Comparison of ENCODE assay signal across 8 mouse cellular contexts in genomic region chr7:45919083-45919671, GRCm38 (mm10). TPM values are rescaled to one million over a fixed set of nuclear protein-coding genes. Genes with fewer than 3 reads are reported as not detected.
DNase-seq lines count a peak whose midpoint lies in the region; ATAC-seq lines count a peak whose summit lies in the region.

No protein-coding gene starts in this region.

- DNase-seq in intestine, embryonic 14.5 days (ENCODE audit: low spot score), result no peak
- peak; percentile 29 for DNase-seq in CD4-positive helper T cell, adult 2 months (ENCODE audit: low read depth, low spot score)
- DNase-seq in left cerebral cortex, postnatal 4 days, result no peak
- no peak for DNase-seq in yolk sac, embryonic 10.5 days (ENCODE audit: low spot score)

- H3K4me1 ChIP-seq in intestine, embryonic 14.5 days (replicated peaks; ENCODE audit: control insufficient read depth, insufficient read depth, low read length), result peaks cover 64% of the 10 kb centered on the region
- H3K4me1 ChIP-seq in intestine, embryonic 16.5 days (ENCODE audit: control insufficient read depth, insufficient read depth, low read length), result peaks cover 56% of the 10 kb centered on the region
- peaks cover 59% of the 10 kb centered on the region for H3K4me1 ChIP-seq in embryonic facial prominence, embryonic 12.5 days
- peaks cover 59% of the 10 kb centered on the region for H3K4me1 ChIP-seq in liver, embryonic 16.5 days (ENCODE audit: control insufficient read depth, low read depth, low read length)
- peaks cover 41% of the 10 kb centered on the region for H3K4me1 ChIP-seq in forebrain, embryonic 15.5 days

- no peak overlapping the region for H3K4me3 ChIP-seq in intestine, embryonic 14.5 days (ENCODE audit: low read depth, low read length)
- no peak overlapping the region for H3K4me3 ChIP-seq in intestine, embryonic 16.5 days (ENCODE audit: low read length)
- no peak overlapping the region for H3K4me3 ChIP-seq in embryonic facial prominence, embryonic 12.5 days
- H3K4me3 ChIP-seq in liver, embryonic 16.5 days (ENCODE audit: low read depth, low read length), result no peak overlapping the region
- H3K4me3 ChIP-seq in forebrain, embryonic 15.5 days, result no peak overlapping the region

- no peaks in the 10 kb centered on the region for H3K27me3 ChIP-seq in intestine, embryonic 14.5 days (replicated peaks; ENCODE audit: control insufficient read depth, insufficient read depth, low read length)
- no peaks in the 10 kb centered on the region for H3K27me3 ChIP-seq in intestine, embryonic 16.5 days (replicated peaks; ENCODE audit: control insufficient read depth, insufficient read depth, low read length)
- no peaks in the 10 kb centered on the region for H3K27me3 ChIP-seq in embryonic facial prominence, embryonic 12.5 days
- no peaks in the 10 kb centered on the region for H3K27me3 ChIP-seq in liver, embryonic 16.5 days (ENCODE audit: control insufficient read depth, insufficient read depth, low read depth, low read length)
- no peaks in the 10 kb centered on the region for H3K27me3 ChIP-seq in forebrain, embryonic 15.5 days

- intact Hi-C loops in left cerebral cortex, postnatal 4 days (cut with DNase I), result no loop called here

- no peak overlapping the region for H3K27ac ChIP-seq in intestine, embryonic 14.5 days (ENCODE audit: low read depth)
- H3K27ac ChIP-seq in intestine, embryonic 16.5 days (ENCODE audit: low read length), result no peak overlapping the region
- H3K27ac ChIP-seq in embryonic facial prominence, embryonic 12.5 days, result no peak overlapping the region
- H3K27ac ChIP-seq in liver, embryonic 16.5 days (ENCODE audit: low read length), result no peak overlapping the region
- H3K27ac ChIP-seq in forebrain, embryonic 15.5 days (replicated peaks), result no peak overlapping the region

- no peak overlapping the region for H3K9ac ChIP-seq in intestine, embryonic 14.5 days (ENCODE audit: low read length)
- H3K9ac ChIP-seq in intestine, embryonic 16.5 days (ENCODE audit: low read depth, low read length), result no peak overlapping the region
- no peak overlapping the region for H3K9ac ChIP-seq in embryonic facial prominence, embryonic 12.5 days
- no peak overlapping the region for H3K9ac ChIP-seq in liver, embryonic 16.5 days (ENCODE audit: low read depth, low read length)
- no peak overlapping the region for H3K9ac ChIP-seq in forebrain, embryonic 15.5 days (replicated peaks)

- peak overlapping the region; percentile 60 for H3K4me2 ChIP-seq in intestine, embryonic 14.5 days (ENCODE audit: low read length)
- no peak overlapping the region for H3K4me2 ChIP-seq in intestine, embryonic 16.5 days (ENCODE audit: low read depth, low read length)
- H3K4me2 ChIP-seq in embryonic facial prominence, embryonic 12.5 days (replicated peaks), result peak overlapping the region; percentile 45; the same call in 1 of the 2 replicates
- 0 out of 2 replicates have a peak overlapping the region, but pooled peaks have one; percentile 69 for H3K4me2 ChIP-seq in liver, embryonic 16.5 days (ENCODE audit: low read depth, low read length)
- H3K4me2 ChIP-seq in forebrain, embryonic 15.5 days (replicated peaks), result no peak overlapping the region

- peaks cover 9% of the 10 kb centered on the region; the same call in 1 of the 2 replicates for H3K36me3 ChIP-seq in intestine, embryonic 14.5 days (ENCODE audit: control insufficient read depth, insufficient read depth, low read length)
- H3K36me3 ChIP-seq in intestine, embryonic 16.5 days (ENCODE audit: control insufficient read depth, insufficient read depth, low read length), result no peaks in the 10 kb centered on the region
- peaks cover 3% of the 10 kb centered on the region; the same call in 1 of the 2 replicates for H3K36me3 ChIP-seq in embryonic facial prominence, embryonic 12.5 days
- H3K36me3 ChIP-seq in liver, embryonic 16.5 days (ENCODE audit: control insufficient read depth, insufficient read depth), result no peaks in the 10 kb centered on the region
- H3K36me3 ChIP-seq in forebrain, embryonic 15.5 days, result no peaks in the 10 kb centered on the region

- WGBS in intestine, embryonic 14.5 days, result 74% methylated on average over 14 of the region's 14 CpGs
- WGBS in intestine, embryonic 16.5 days, result 74% methylated on average over 14 of the region's 14 CpGs
- WGBS in embryonic facial prominence, embryonic 12.5 days, result 69% methylated on average over 14 of the region's 14 CpGs
- WGBS in liver, embryonic 16.5 days (ENCODE audit: insufficient replicate concordance), result 72% methylated on average over 14 of the region's 14 CpGs
- WGBS in forebrain, embryonic 15.5 days, result 63% methylated on average over 14 of the region's 14 CpGs

- H3K9me3 ChIP-seq in intestine, embryonic 14.5 days (ENCODE audit: control insufficient read depth, low read length), result no peaks in the 10 kb centered on the region
- no peaks in the 10 kb centered on the region for H3K9me3 ChIP-seq in intestine, embryonic 16.5 days (ENCODE audit: control insufficient read depth, low read length)
- no peaks in the 10 kb centered on the region for H3K9me3 ChIP-seq in embryonic facial prominence, embryonic 12.5 days
- H3K9me3 ChIP-seq in liver, embryonic 16.5 days (replicated peaks; ENCODE audit: control insufficient read depth, low read length), result no peaks in the 10 kb centered on the region
- no peaks in the 10 kb centered on the region for H3K9me3 ChIP-seq in forebrain, embryonic 15.5 days

- ATAC-seq in intestine, embryonic 14.5 days (replicated peaks; ENCODE audit: low FRiP score, low TSS enrichment, low read depth), result no peak
- ATAC-seq in intestine, embryonic 16.5 days, result no peak
- no peak for ATAC-seq in embryonic facial prominence, embryonic 12.5 days (ENCODE audit: insufficient number of reproducible peaks, insufficient read depth, low FRiP score, low TSS enrichment)
- ATAC-seq in liver, embryonic 16.5 days (ENCODE audit: low read depth), result no peak
- no peak for ATAC-seq in forebrain, embryonic 15.5 days (replicated peaks)

RNA-seq across cellular contexts. Expression of gene Emp3, which starts 2.0 kb away (rescaled TPM):
- 204 and 220 TPM in 2 replicates for polyA plus RNA-seq in intestine, embryonic 14.5 days (2014; fragmentation: Nextera tagmentation; extraction: Ambion mirVana)
- 128 and 147 TPM in 2 replicates for polyA plus RNA-seq in intestine, embryonic 16.5 days (2015; fragmentation: Nextera tagmentation; extraction: Ambion mirVana)
- 78.5 and 84.9 TPM in 2 replicates for polyA plus RNA-seq in embryonic facial prominence, embryonic 12.5 days (2016; fragmentation: Nextera tagmentation; extraction: Ambion mirVana)
- polyA plus RNA-seq in liver, embryonic 16.5 days (2015; fragmentation: Nextera tagmentation; extraction: Ambion mirVana), result 55.5 and 56.5 TPM in 2 replicates
- total RNA-seq in left cerebral cortex, postnatal 4 days (2021), result 10 to 100 TPM in 1 of 2 experiments, 1 to 10 TPM in 1; 6.9 to 13.4 TPM
- 17.2 and 18.5 TPM in 2 replicates for polyA plus RNA-seq in forebrain, embryonic 15.5 days (2015; fragmentation: Nextera tagmentation; extraction: Ambion mirVana)

RNA-seq across cellular contexts. Expression of gene Ccdc114, which starts 4.7 kb away (rescaled TPM):
- 3.5 and 4.3 TPM in 2 replicates for polyA plus RNA-seq in intestine, embryonic 14.5 days (2014; fragmentation: Nextera tagmentation; extraction: Ambion mirVana)
- polyA plus RNA-seq in intestine, embryonic 16.5 days (2015; fragmentation: Nextera tagmentation; extraction: Ambion mirVana), result 4.0 and 4.3 TPM in 2 replicates
- 3.8 and 4.2 TPM in 2 replicates for polyA plus RNA-seq in embryonic facial prominence, embryonic 12.5 days (2016; fragmentation: Nextera tagmentation; extraction: Ambion mirVana)
- polyA plus RNA-seq in liver, embryonic 16.5 days (2015; fragmentation: Nextera tagmentation; extraction: Ambion mirVana), result 0.94 and 1.2 TPM in 2 replicates
- 1 to 10 TPM; 1.9 to 2.4 TPM for total RNA-seq in left cerebral cortex, postnatal 4 days (2021)
- polyA plus RNA-seq in forebrain, embryonic 15.5 days (2015; fragmentation: Nextera tagmentation; extraction: Ambion mirVana), result 2.5 and 4.9 TPM in 2 replicates

RNA-seq across cellular contexts. Expression of gene Tmem143, which starts 22.4 kb away (rescaled TPM):
- polyA plus RNA-seq in intestine, embryonic 14.5 days (2014; fragmentation: Nextera tagmentation; extraction: Ambion mirVana), result 3.9 and 4.3 TPM in 2 replicates
- 8.1 TPM in 2 replicates for polyA plus RNA-seq in intestine, embryonic 16.5 days (2015; fragmentation: Nextera tagmentation; extraction: Ambion mirVana)
- polyA plus RNA-seq in embryonic facial prominence, embryonic 12.5 days (2016; fragmentation: Nextera tagmentation; extraction: Ambion mirVana), result 5.7 and 6.5 TPM in 2 replicates
- 3.5 and 4.3 TPM in 2 replicates for polyA plus RNA-seq in liver, embryonic 16.5 days (2015; fragmentation: Nextera tagmentation; extraction: Ambion mirVana)
- 10 to 100 TPM; 16.8 to 19.7 TPM for total RNA-seq in left cerebral cortex, postnatal 4 days (2021)
- polyA plus RNA-seq in forebrain, embryonic 15.5 days (2015; fragmentation: Nextera tagmentation; extraction: Ambion mirVana), result 4.8 and 5.7 TPM in 2 replicates

RNA-seq across cellular contexts. Expression of gene Syngr4, which starts 22.7 kb away (rescaled TPM):
- 0.99 and 1.0 TPM in 2 replicates for polyA plus RNA-seq in intestine, embryonic 14.5 days (2014; fragmentation: Nextera tagmentation; extraction: Ambion mirVana)
- polyA plus RNA-seq in intestine, embryonic 16.5 days (2015; fragmentation: Nextera tagmentation; extraction: Ambion mirVana), result 0.62 and 0.98 TPM in 2 replicates
- 0.33 and 0.82 TPM in 2 replicates for polyA plus RNA-seq in embryonic facial prominence, embryonic 12.5 days (2016; fragmentation: Nextera tagmentation; extraction: Ambion mirVana)
- polyA plus RNA-seq in liver, embryonic 16.5 days (2015; fragmentation: Nextera tagmentation; extraction: Ambion mirVana), result 0.71 and 0.95 TPM in 2 replicates
- under 1 TPM in 1 of 2 experiments, not detected in 1; 0.52 TPM for total RNA-seq in left cerebral cortex, postnatal 4 days (2021)
- 0.33 TPM in 1 of 2 replicates, not detected in the other for polyA plus RNA-seq in forebrain, embryonic 15.5 days (2015; fragmentation: Nextera tagmentation; extraction: Ambion mirVana)

RNA-seq across cellular contexts. Expression of gene Grin2d, which starts 41.0 kb away (rescaled TPM):
- 0.24 and 0.37 TPM in 2 replicates for polyA plus RNA-seq in intestine, embryonic 14.5 days (2014; fragmentation: Nextera tagmentation; extraction: Ambion mirVana)
- polyA plus RNA-seq in intestine, embryonic 16.5 days (2015; fragmentation: Nextera tagmentation; extraction: Ambion mirVana), result 0.31 and 0.39 TPM in 2 replicates
- polyA plus RNA-seq in embryonic facial prominence, embryonic 12.5 days (2016; fragmentation: Nextera tagmentation; extraction: Ambion mirVana), result 0.56 and 0.64 TPM in 2 replicates
- polyA plus RNA-seq in liver, embryonic 16.5 days (2015; fragmentation: Nextera tagmentation; extraction: Ambion mirVana), result 0.04 and 0.05 TPM in 2 replicates
- total RNA-seq in left cerebral cortex, postnatal 4 days (2021), result 10 to 100 TPM; 31.9 to 39.5 TPM
- polyA plus RNA-seq in forebrain, embryonic 15.5 days (2015; fragmentation: Nextera tagmentation; extraction: Ambion mirVana), result 0.84 and 0.92 TPM in 2 replicates

Comparison
In these comparisons a context has a peak if more than half of its experiments do, and no peak if none do; other contexts are left out.
1. H3K4me2 ChIP-seq: peak in intestine, embryonic 14.5 days (single experiment), embryonic facial prominence, embryonic 12.5 days (single experiment) and liver, embryonic 16.5 days (single experiment); none in intestine, embryonic 16.5 days (single experiment) and forebrain, embryonic 15.5 days (single experiment).